Mouse (Mus musculus): ENCODE measurements around the gene Rnf208. TPM values are rescaled to one million over a fixed set of nuclear protein-coding genes. Genes with fewer than 3 reads are reported as not detected.

Gene Rnf208
- polyA plus RNA-seq, 1 experiment from 2014 or later = 0.74 TPM

GRCm38 (mm10) chr2:25207593-25207992 lies 34.5 kb upstream of the Rnf208 start:
- no peak for DNase-seq
- H3K27ac ChIP-seq = no peak overlapping the region
- H3K4me1 ChIP-seq (replicated peaks) = peaks cover 37% of the 10 kb centered on the region
- ATAC-seq (ENCODE audit: low read depth) = no peak
- 0 out of 2 replicates have a peak overlapping the region, but pooled peaks have one; percentile 10 for H3K9ac ChIP-seq
- no peaks in the 10 kb centered on the region for H3K9me3 ChIP-seq (replicated peaks)
- no peak overlapping the region for H3K4me3 ChIP-seq (replicated peaks)
- H3K36me3 ChIP-seq = peaks cover 66% of the 10 kb centered on the region
- 68% methylated on average over 1 of the region's 1 CpGs for WGBS (ENCODE audit: insufficient replicate concordance)
- no peak overlapping the region for H3K4me2 ChIP-seq
- no peaks in the 10 kb centered on the region for H3K27me3 ChIP-seq

- DNase-seq (no peak), ATAC-seq (ENCODE audit: low read depth) (peak; percentile 1)
- peaks cover 5% of the 10 kb centered on the region; the same call in 1 of the 2 replicates for H3K27me3 ChIP-seq
- peaks cover 35% of the 10 kb centered on the region for H3K36me3 ChIP-seq
- H3K4me2 ChIP-seq = peak overlapping the region; percentile 79
- H3K4me3 ChIP-seq (replicated peaks) = peak overlapping the region; percentile 72
- WGBS (ENCODE audit: insufficient replicate concordance) = under 1% methylated on average over 24 of the region's 24 CpGs
- peak overlapping the region; percentile 86 for H3K9ac ChIP-seq
- peaks cover 33% of the 10 kb centered on the region for H3K4me1 ChIP-seq (replicated peaks)
- H3K27ac ChIP-seq = peak overlapping the region; percentile 80
- H3K9me3 ChIP-seq (replicated peaks) = no peaks in the 10 kb centered on the region
These were observed 31.4 kb upstream of the Rnf208 start for GRCm38 (mm10) chr2:25210686-25211085.

GRCm38 (mm10) chr2:25211121-25211670 lies 30.9 kb upstream of the Rnf208 start, which contains the start of gene Nelfb:
Nelfb (minus strand) TSS chr2:25211489.
- Histone ChIP-seq H3K9ac (peak within 1 kb of the TSS; percentile 86), H3K4me1 (replicated peaks) (peaks cover 33% of the 10 kb centered on the region), H3K27me3 (peaks cover 5% of the 10 kb centered on the region; the same call in 1 of the 2 replicates), H3K4me2 (peak within 1 kb of the TSS; percentile 79), H3K9me3 (replicated peaks) (no peaks in the 10 kb centered on the region), H3K4me3 (replicated peaks) (peak within 1 kb of the TSS; percentile 72), H3K27ac (peak within 1 kb of the TSS; percentile 80), H3K36me3 (peaks cover 30% of the 10 kb centered on the region)
- peak; percentile 93 for ATAC-seq (ENCODE audit: low read depth)
- peak; percentile 87 for DNase-seq
- under 1% methylated on average over 44 of the region's 44 CpGs for WGBS (ENCODE audit: insufficient replicate concordance)

- Histone ChIP-seq H3K27me3 (peaks cover 5% of the 10 kb centered on the region; the same call in 1 of the 2 replicates), H3K4me1 (replicated peaks) (peaks cover 30% of the 10 kb centered on the region), H3K9me3 (replicated peaks) (no peaks in the 10 kb centered on the region), H3K4me2 (no peak overlapping the region), H3K4me3 (replicated peaks) (no peak overlapping the region), H3K36me3 (peaks cover 10% of the 10 kb centered on the region; the same call in 1 of the 2 replicates), H3K9ac (no peak overlapping the region), H3K27ac (no peak overlapping the region)
- WGBS (ENCODE audit: insufficient replicate concordance) = 66% methylated on average over 23 of the region's 23 CpGs
- no peak for ATAC-seq (ENCODE audit: low read depth)
- DNase-seq = no peak
These were observed 28.7 kb upstream of the Rnf208 start for GRCm38 (mm10) chr2:25213266-25213865.

GRCm38 (mm10) chr2:25214444-25214843 lies 27.6 kb upstream of the Rnf208 start, which contains the start of gene Stpg3:
Stpg3 (minus strand) TSS chr2:25214637.
- no peak for ATAC-seq (ENCODE audit: low read depth)
- WGBS (ENCODE audit: insufficient replicate concordance) = 63% methylated on average over 3 of the region's 3 CpGs
- no peak within 1 kb of the TSS for H3K4me2 ChIP-seq

GRCm38 (mm10) chr2:25217666-25218065 lies 24.4 kb upstream of the Rnf208 start:
- DNase-seq (no peak), ATAC-seq (ENCODE audit: low read depth) (no peak)
- no peak overlapping the region for H3K9ac ChIP-seq
- H3K27me3 ChIP-seq = peaks cover 5% of the 10 kb centered on the region; the same call in 1 of the 2 replicates
- no peaks in the 10 kb centered on the region for H3K9me3 ChIP-seq (replicated peaks)
- H3K4me2 ChIP-seq = no peak overlapping the region
- no peak overlapping the region for H3K27ac ChIP-seq
- H3K36me3 ChIP-seq = peaks cover 14% of the 10 kb centered on the region
- 51% methylated on average over 2 of the region's 2 CpGs for WGBS (ENCODE audit: insufficient replicate concordance)
- H3K4me3 ChIP-seq (replicated peaks) = no peak overlapping the region
- H3K4me1 ChIP-seq (replicated peaks) = peaks cover 14% of the 10 kb centered on the region

More at GRCm38 (mm10) chr2:25214444-25214843, 27.6 kb upstream of the Rnf208 start, which contains the start of gene Stpg3:
- DNase-seq = no peak
- no peaks in the 10 kb centered on the region for H3K9me3 ChIP-seq (replicated peaks)
- H3K27me3 ChIP-seq = peaks cover 5% of the 10 kb centered on the region; the same call in 1 of the 2 replicates
- no peak within 1 kb of the TSS for H3K4me3 ChIP-seq (replicated peaks)
- peaks cover 5% of the 10 kb centered on the region; the same call in 1 of the 2 replicates for H3K36me3 ChIP-seq
- H3K9ac ChIP-seq = no peak within 1 kb of the TSS
- no peak within 1 kb of the TSS for H3K27ac ChIP-seq
- H3K4me1 ChIP-seq (replicated peaks) = peaks cover 23% of the 10 kb centered on the region

- no peak within 1 kb of the TSS for H3K4me3 ChIP-seq (replicated peaks)
- H3K27me3 ChIP-seq = peaks cover 4% of the 10 kb centered on the region; the same call in 1 of the 2 replicates
- H3K9ac ChIP-seq = no peak within 1 kb of the TSS
- no peak within 1 kb of the TSS for H3K27ac ChIP-seq
- ATAC-seq (ENCODE audit: low read depth) = no peak
- peaks cover 21% of the 10 kb centered on the region for H3K4me1 ChIP-seq (replicated peaks)
- no peak within 1 kb of the TSS for H3K4me2 ChIP-seq
- DNase-seq = no peak
- H3K36me3 ChIP-seq = peaks cover 22% of the 10 kb centered on the region
- no peaks in the 10 kb centered on the region for H3K9me3 ChIP-seq (replicated peaks)
These were observed 23.6 kb upstream of the Rnf208 start, which contains the start of gene Fam166a for GRCm38 (mm10) chr2:25218445-25218844. Fam166a (plus strand) TSS chr2:25218745.

- peak overlapping the region; percentile 30; the same call in 1 of the 2 replicates for H3K27ac ChIP-seq
- H3K27me3 ChIP-seq = no peaks in the 10 kb centered on the region
- H3K4me1 ChIP-seq (replicated peaks) = peaks cover 30% of the 10 kb centered on the region
- no peak overlapping the region for H3K9ac ChIP-seq
- H3K36me3 ChIP-seq = peaks cover 27% of the 10 kb centered on the region
- ATAC-seq (ENCODE audit: low read depth) (no peak), DNase-seq (no peak)
- no peaks in the 10 kb centered on the region for H3K9me3 ChIP-seq (replicated peaks)
- peak overlapping the region; percentile 92; the same call in 1 of the 2 replicates for H3K4me3 ChIP-seq (replicated peaks)
- 58% methylated on average over 5 of the region's 5 CpGs for WGBS (ENCODE audit: insufficient replicate concordance)
- H3K4me2 ChIP-seq = no peak overlapping the region
These were observed 20.7 kb upstream of the Rnf208 start for GRCm38 (mm10) chr2:25221331-25221772.

GRCm38 (mm10) chr2:25223681-25224491 lies 18.2 kb upstream of the Rnf208 start:
- H3K9me3 ChIP-seq (replicated peaks) = no peaks in the 10 kb centered on the region
- DNase-seq (peak; percentile 92), ATAC-seq (ENCODE audit: low read depth) (peak; percentile 76)
- H3K36me3 ChIP-seq = peaks cover 27% of the 10 kb centered on the region
- 1% methylated on average over 45 of the region's 53 CpGs for WGBS (ENCODE audit: insufficient replicate concordance)
- H3K4me1 ChIP-seq (replicated peaks) = peaks cover 46% of the 10 kb centered on the region
- peak overlapping the region; percentile 100 for H3K27ac ChIP-seq
- H3K4me3 ChIP-seq (replicated peaks) = peak overlapping the region; percentile 92
- H3K9ac ChIP-seq = peak overlapping the region; percentile 99
- no peaks in the 10 kb centered on the region for H3K27me3 ChIP-seq
- peak overlapping the region; percentile 95 for H3K4me2 ChIP-seq

- Histone ChIP-seq H3K36me3 (peaks cover 27% of the 10 kb centered on the region), H3K4me1 (replicated peaks) (peaks cover 47% of the 10 kb centered on the region), H3K4me3 (replicated peaks) (peak within 1 kb of the TSS; percentile 92), H3K9ac (peak within 1 kb of the TSS; percentile 99), H3K27ac (peak within 1 kb of the TSS; percentile 100), H3K4me2 (peak within 1 kb of the TSS; percentile 95), H3K27me3 (no peaks in the 10 kb centered on the region), H3K9me3 (replicated peaks) (no peaks in the 10 kb centered on the region)
- ATAC-seq (ENCODE audit: low read depth) (no peak), DNase-seq (no peak)
- under 1% methylated on average over 17 of the region's 17 CpGs for WGBS (ENCODE audit: insufficient replicate concordance)
These were observed 17.6 kb upstream of the Rnf208 start, which contains the start of gene Tubb4b for GRCm38 (mm10) chr2:25224492-25224765. Tubb4b (minus strand) TSS chr2:25224702.
